Mouse (Mus musculus): ENCODE data around the gene Zfyve21. TPM values are rescaled to one million over a fixed set of nuclear protein-coding genes. Genes with fewer than 3 reads are reported as not detected.

Gene Zfyve21
- polyA plus RNA-seq (2012; rRNA removed), result 22.6 and 23.8 TPM in 2 replicates

- Histone ChIP-seq H3K4me3 (ENCODE audit: control insufficient read depth, low read depth, low read length) (peak within 1 kb of the TSS; percentile 80), H3K36me3 (ENCODE audit: control insufficient read depth, insufficient read depth, low read length) (no peaks in the 10 kb centered on the region), H3K27ac (ENCODE audit: control insufficient read depth, insufficient read depth, low read depth, low read length) (peak within 1 kb of the TSS; percentile 72), H3K27me3 (ENCODE audit: control insufficient read depth, insufficient read depth, low read length) (no peaks in the 10 kb centered on the region), H3K4me1 (ENCODE audit: control insufficient read depth, insufficient read depth, low read length) (peaks cover 17% of the 10 kb centered on the region)
- TF ChIP-seq CTCF (IDR thresholded peaks at IDR 0.05; ENCODE audit: control insufficient read depth, insufficient read depth, insufficient replicate concordance, low read depth, low read length) (no peak), POLR2A (IDR thresholded peaks at IDR 0.05; ENCODE audit: control insufficient read depth, low read depth, low read length) (peak; percentile 64)
Measured at GRCm38 (mm10) chr12:111813766-111814617, at the start of gene Zfyve21, which contains the start of gene Xrcc3. TSS of gene Zfyve21 (plus strand) at chr12:111814170. TSS of gene Xrcc3 (minus strand) at chr12:111813873.

- Histone ChIP-seq H3K27me3 (ENCODE audit: control insufficient read depth, insufficient read depth, low read length) (no peaks in the 10 kb centered on the region), H3K4me1 (ENCODE audit: control insufficient read depth, insufficient read depth, low read length) (no peaks in the 10 kb centered on the region), H3K4me3 (ENCODE audit: control insufficient read depth, low read depth, low read length) (no peak overlapping the region), H3K27ac (ENCODE audit: control insufficient read depth, insufficient read depth, low read depth, low read length) (no peak overlapping the region), H3K36me3 (ENCODE audit: control insufficient read depth, insufficient read depth, low read length) (no peaks in the 10 kb centered on the region)
- no peak for TF ChIP-seq CTCF (IDR thresholded peaks at IDR 0.05; ENCODE audit: control insufficient read depth, insufficient read depth, insufficient replicate concordance, low read depth, low read length)
- TF ChIP-seq POLR2A (IDR thresholded peaks at IDR 0.05; ENCODE audit: control insufficient read depth, low read depth, low read length), result no peak
Measured at GRCm38 (mm10) chr12:111766313-111767236, 47.4 kb upstream of the Zfyve21 start.

- H3K4me1 ChIP-seq (ENCODE audit: control insufficient read depth, insufficient read depth, low read length), result no peaks in the 10 kb centered on the region
- TF ChIP-seq POLR2A (IDR thresholded peaks at IDR 0.05; ENCODE audit: control insufficient read depth, low read depth, low read length) (no peak), CTCF (IDR thresholded peaks at IDR 0.05; ENCODE audit: control insufficient read depth, insufficient read depth, insufficient replicate concordance, low read depth, low read length) (no peak)
Measured at GRCm38 (mm10) chr12:111768322-111768928, 45.5 kb upstream of the Zfyve21 start.

GRCm38 (mm10) chr12:111769306-111769705 is 44.7 kb upstream of the Zfyve21 start:
- no peaks in the 10 kb centered on the region; the same call in 1 of the 2 replicates for H3K36me3 ChIP-seq (ENCODE audit: control insufficient read depth, insufficient read depth, low read length)
- H3K27ac ChIP-seq (ENCODE audit: control insufficient read depth, insufficient read depth, low read depth, low read length), result no peak overlapping the region
- no peak overlapping the region for H3K4me3 ChIP-seq (ENCODE audit: control insufficient read depth, low read depth, low read length)
- H3K4me1 ChIP-seq (ENCODE audit: control insufficient read depth, insufficient read depth, low read length), result no peaks in the 10 kb centered on the region
- H3K27me3 ChIP-seq (ENCODE audit: control insufficient read depth, insufficient read depth, low read length), result no peaks in the 10 kb centered on the region
- TF ChIP-seq POLR2A (IDR thresholded peaks at IDR 0.05; ENCODE audit: control insufficient read depth, low read depth, low read length) (no peak), CTCF (IDR thresholded peaks at IDR 0.05; ENCODE audit: control insufficient read depth, insufficient read depth, insufficient replicate concordance, low read depth, low read length) (no peak)

More at GRCm38 (mm10) chr12:111768322-111768928, 45.5 kb upstream of the Zfyve21 start:
- Histone ChIP-seq H3K27ac (ENCODE audit: control insufficient read depth, insufficient read depth, low read depth, low read length) (no peak overlapping the region), H3K4me3 (ENCODE audit: control insufficient read depth, low read depth, low read length) (no peak overlapping the region), H3K27me3 (ENCODE audit: control insufficient read depth, insufficient read depth, low read length) (no peaks in the 10 kb centered on the region), H3K36me3 (ENCODE audit: control insufficient read depth, insufficient read depth, low read length) (no peaks in the 10 kb centered on the region; the same call in 1 of the 2 replicates)

GRCm38 (mm10) chr12:111769816-111770577 is 44.0 kb upstream of the Zfyve21 start:
- Histone ChIP-seq H3K4me1 (ENCODE audit: control insufficient read depth, insufficient read depth, low read length) (no peaks in the 10 kb centered on the region), H3K4me3 (ENCODE audit: control insufficient read depth, low read depth, low read length) (no peak overlapping the region), H3K36me3 (ENCODE audit: control insufficient read depth, insufficient read depth, low read length) (no peaks in the 10 kb centered on the region; the same call in 1 of the 2 replicates), H3K27me3 (ENCODE audit: control insufficient read depth, insufficient read depth, low read length) (no peaks in the 10 kb centered on the region), H3K27ac (ENCODE audit: control insufficient read depth, insufficient read depth, low read depth, low read length) (no peak overlapping the region)
- TF ChIP-seq POLR2A (IDR thresholded peaks at IDR 0.05; ENCODE audit: control insufficient read depth, low read depth, low read length) (no peak), CTCF (IDR thresholded peaks at IDR 0.05; ENCODE audit: control insufficient read depth, insufficient read depth, insufficient replicate concordance, low read depth, low read length) (no peak)

GRCm38 (mm10) chr12:111770651-111771050 is 43.3 kb upstream of the Zfyve21 start:
- no peaks in the 10 kb centered on the region; the same call in 1 of the 2 replicates for H3K36me3 ChIP-seq (ENCODE audit: control insufficient read depth, insufficient read depth, low read length)

More at GRCm38 (mm10) chr12:111770651-111771050, 43.3 kb upstream of the Zfyve21 start:
- Histone ChIP-seq H3K27ac (ENCODE audit: control insufficient read depth, insufficient read depth, low read depth, low read length) (no peak overlapping the region), H3K27me3 (ENCODE audit: control insufficient read depth, insufficient read depth, low read length) (no peaks in the 10 kb centered on the region), H3K4me3 (ENCODE audit: control insufficient read depth, low read depth, low read length) (no peak overlapping the region), H3K4me1 (ENCODE audit: control insufficient read depth, insufficient read depth, low read length) (no peaks in the 10 kb centered on the region)
- TF ChIP-seq POLR2A (IDR thresholded peaks at IDR 0.05; ENCODE audit: control insufficient read depth, low read depth, low read length), result no peak
- no peak for TF ChIP-seq CTCF (IDR thresholded peaks at IDR 0.05; ENCODE audit: control insufficient read depth, insufficient read depth, insufficient replicate concordance, low read depth, low read length)
